Mouse (Mus musculus): ENCODE data around the gene Adgrd1. TPM values are rescaled to one million over a fixed set of nuclear protein-coding genes. Genes with fewer than 3 reads are reported as not detected.

Adgrd1 gene
- total and polyA plus RNA-seq, 2 experiments from 2014 or later: 0.22 to 1.0 TPM

GRCm38 (mm10) chr5:129228171-129228570 lies 131.6 kb downstream of the Adgrd1 start:
- H3K9me3 ChIP-seq (ENCODE audit: low read length): no peaks in the 10 kb centered on the region
- H3K27me3 ChIP-seq (ENCODE audit: insufficient read depth, low read length): no peaks in the 10 kb centered on the region
- DNase-seq (no peak), ATAC-seq (no peak)
- H3K4me3 ChIP-seq (ENCODE audit: low read depth, low read length): no peak overlapping the region
- no peak overlapping the region for H3K9ac ChIP-seq
- no peak for TF ChIP-seq CTCF (IDR thresholded peaks at IDR 0.05; ENCODE audit: low read depth)
- H3K4me1 ChIP-seq (ENCODE audit: insufficient read depth): no peaks in the 10 kb centered on the region
- no peak overlapping the region for H3K27ac ChIP-seq (ENCODE audit: low read depth, low read length)
- WGBS: 90% methylated on average over 2 of the region's 2 CpGs
- H3K4me2 ChIP-seq (ENCODE audit: low read depth): no peak overlapping the region
- no peaks in the 10 kb centered on the region for H3K36me3 ChIP-seq (ENCODE audit: insufficient read depth)

GRCm38 (mm10) chr5:129233301-129233700 lies 136.8 kb downstream of the Adgrd1 start:
- TF ChIP-seq CTCF (IDR thresholded peaks at IDR 0.05; ENCODE audit: low read depth): no peak
- Histone ChIP-seq H3K9ac (no peak overlapping the region), H3K4me2 (ENCODE audit: low read depth) (no peak overlapping the region), H3K4me3 (ENCODE audit: low read depth, low read length) (no peak overlapping the region), H3K36me3 (ENCODE audit: insufficient read depth) (no peaks in the 10 kb centered on the region), H3K27me3 (ENCODE audit: insufficient read depth, low read length) (no peaks in the 10 kb centered on the region), H3K9me3 (ENCODE audit: low read length) (no peaks in the 10 kb centered on the region), H3K4me1 (ENCODE audit: insufficient read depth) (no peaks in the 10 kb centered on the region), H3K27ac (ENCODE audit: low read depth, low read length) (no peak overlapping the region)
- WGBS: 91% methylated on average over 4 of the region's 4 CpGs
- ATAC-seq: no peak
- DNase-seq: no peak

DNA sequence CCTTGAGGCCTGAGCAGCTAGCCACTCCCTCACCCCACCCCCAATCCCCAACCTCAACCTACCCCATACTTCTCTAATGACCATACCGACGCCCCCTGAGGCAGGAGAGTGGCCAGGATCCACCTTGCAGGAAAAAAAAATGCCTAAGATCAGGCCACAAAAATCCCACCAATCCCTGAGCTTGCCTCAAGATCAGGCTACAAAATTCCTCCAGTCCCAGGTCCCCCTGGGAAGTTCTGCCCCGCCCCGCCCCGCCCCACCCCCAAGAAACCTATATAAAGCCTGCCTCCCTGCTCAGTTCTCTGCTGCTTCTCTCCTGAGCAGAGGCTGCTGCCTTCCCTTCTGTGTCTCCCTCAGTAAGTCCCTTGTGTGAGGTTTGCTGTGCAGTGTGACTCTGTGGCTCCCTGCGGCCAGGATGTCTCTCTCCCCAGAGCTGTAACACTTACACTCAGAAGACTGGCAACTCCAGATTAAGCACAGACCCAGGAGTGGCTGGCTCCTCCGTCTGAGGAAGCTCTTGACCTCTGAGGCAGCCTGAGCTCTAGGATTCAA lies 137.4 kb downstream of the Adgrd1 start:
- no peak for TF ChIP-seq CTCF (IDR thresholded peaks at IDR 0.05; ENCODE audit: low read depth)
- Histone ChIP-seq H3K4me1 (ENCODE audit: insufficient read depth) (no peaks in the 10 kb centered on the region), H3K36me3 (ENCODE audit: insufficient read depth) (no peaks in the 10 kb centered on the region), H3K27ac (ENCODE audit: low read depth, low read length) (no peak overlapping the region), H3K27me3 (ENCODE audit: insufficient read depth, low read length) (no peaks in the 10 kb centered on the region), H3K9ac (no peak overlapping the region), H3K4me2 (ENCODE audit: low read depth) (no peak overlapping the region), H3K4me3 (ENCODE audit: low read depth, low read length) (no peak overlapping the region), H3K9me3 (ENCODE audit: low read length) (no peaks in the 10 kb centered on the region)
- DNase-seq: no peak
- WGBS: 82% methylated on average over 7 of the region's 7 CpGs
- ATAC-seq: no peak

DNA sequence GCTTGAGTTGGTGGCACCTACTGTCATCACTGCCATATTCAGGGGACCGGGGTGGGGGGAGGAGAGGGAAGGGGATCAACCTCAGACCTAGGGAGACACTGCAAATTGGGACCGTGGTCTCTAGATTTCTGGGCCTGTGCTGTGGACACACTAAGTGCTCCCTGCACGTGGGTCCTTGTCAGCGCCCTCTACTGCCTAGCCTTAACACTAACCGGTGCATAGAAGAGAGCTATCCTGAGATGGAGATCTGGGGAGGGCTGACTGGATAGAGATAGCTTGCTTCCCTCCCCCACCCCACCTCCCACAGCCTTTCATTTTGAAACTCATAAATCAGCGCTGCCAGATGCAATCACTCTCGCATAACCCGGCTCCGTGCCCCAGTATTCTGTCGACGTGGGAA lies 139.8 kb downstream of the Adgrd1 start:
- no peak for TF ChIP-seq CTCF (IDR thresholded peaks at IDR 0.05; ENCODE audit: low read depth)
- Histone ChIP-seq H3K27ac (ENCODE audit: low read depth, low read length) (no peak overlapping the region), H3K9me3 (ENCODE audit: low read length) (no peaks in the 10 kb centered on the region), H3K36me3 (ENCODE audit: insufficient read depth) (no peaks in the 10 kb centered on the region), H3K9ac (no peak overlapping the region), H3K4me2 (ENCODE audit: low read depth) (no peak overlapping the region), H3K4me1 (ENCODE audit: insufficient read depth) (no peaks in the 10 kb centered on the region), H3K27me3 (ENCODE audit: insufficient read depth, low read length) (no peaks in the 10 kb centered on the region), H3K4me3 (ENCODE audit: low read depth, low read length) (no peak overlapping the region)
- WGBS: 84% methylated on average over 11 of the region's 11 CpGs
- ATAC-seq: no peak
- DNase-seq: no peak

DNA sequence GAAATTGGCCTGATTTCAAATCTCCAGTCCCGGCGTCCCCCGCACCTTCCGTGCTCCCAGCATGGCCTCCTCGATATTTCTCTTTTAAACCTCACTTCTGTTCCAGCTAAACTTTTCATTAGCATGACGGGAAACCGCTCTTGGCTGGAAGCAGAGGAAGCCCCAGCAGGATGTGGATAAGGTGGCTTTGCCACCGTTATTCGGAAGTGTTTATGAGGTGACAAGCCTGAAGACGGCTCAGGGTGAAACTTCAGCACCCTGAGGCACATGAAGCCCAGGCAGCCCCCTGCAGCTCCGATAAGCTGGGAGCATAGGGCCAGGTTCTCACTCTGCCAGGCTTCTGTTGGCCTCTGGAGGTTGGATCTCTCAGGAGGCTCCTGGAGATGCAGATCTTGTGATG lies 145.3 kb downstream of the Adgrd1 start:
- TF ChIP-seq CTCF (IDR thresholded peaks at IDR 0.05; ENCODE audit: low read depth): no peak
- Histone ChIP-seq H3K9ac (no peak overlapping the region), H3K4me3 (ENCODE audit: low read depth, low read length) (no peak overlapping the region), H3K36me3 (ENCODE audit: insufficient read depth) (no peaks in the 10 kb centered on the region), H3K27ac (ENCODE audit: low read depth, low read length) (no peak overlapping the region), H3K27me3 (ENCODE audit: insufficient read depth, low read length) (no peaks in the 10 kb centered on the region), H3K9me3 (ENCODE audit: low read length) (no peaks in the 10 kb centered on the region), H3K4me2 (ENCODE audit: low read depth) (no peak overlapping the region), H3K4me1 (ENCODE audit: insufficient read depth) (no peaks in the 10 kb centered on the region)
- ATAC-seq (no peak), DNase-seq (no peak)
- 84% methylated on average over 11 of the region's 11 CpGs for WGBS

DNA sequence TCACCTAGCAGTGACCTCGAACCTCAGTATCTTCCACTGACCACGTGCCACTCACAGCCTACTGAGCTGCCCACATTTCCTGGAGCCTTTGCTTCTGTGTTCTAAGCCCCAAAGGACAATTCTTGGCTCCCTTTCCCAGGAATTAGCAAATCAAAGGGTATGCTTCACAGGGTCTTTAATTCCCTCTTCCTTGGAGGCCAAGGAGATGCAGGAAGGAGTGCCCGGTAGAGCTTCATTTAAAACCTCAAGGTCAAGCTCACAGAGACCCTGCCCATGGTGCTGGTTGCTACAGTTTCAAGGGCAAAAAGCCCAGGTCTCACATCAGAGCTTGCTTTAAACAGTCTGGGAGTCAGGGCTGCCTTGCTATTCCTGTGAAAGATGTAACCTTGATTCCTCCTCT lies 145.7 kb downstream of the Adgrd1 start:
- ATAC-seq (no peak; the same call in 1 of the 2 replicates), DNase-seq (no peak)
- 35% methylated on average over 3 of the region's 3 CpGs for WGBS
- H3K4me1 ChIP-seq (ENCODE audit: insufficient read depth): no peaks in the 10 kb centered on the region
- no peak overlapping the region for H3K27ac ChIP-seq (ENCODE audit: low read depth, low read length)
- H3K9ac ChIP-seq: no peak overlapping the region
- H3K36me3 ChIP-seq (ENCODE audit: insufficient read depth): no peaks in the 10 kb centered on the region
- no peak overlapping the region for H3K4me3 ChIP-seq (ENCODE audit: low read depth, low read length)
- no peaks in the 10 kb centered on the region for H3K27me3 ChIP-seq (ENCODE audit: insufficient read depth, low read length)
- no peak for TF ChIP-seq CTCF (IDR thresholded peaks at IDR 0.05; ENCODE audit: low read depth)
- H3K4me2 ChIP-seq (ENCODE audit: low read depth): no peak overlapping the region
- H3K9me3 ChIP-seq (ENCODE audit: low read length): no peaks in the 10 kb centered on the region

DNA sequence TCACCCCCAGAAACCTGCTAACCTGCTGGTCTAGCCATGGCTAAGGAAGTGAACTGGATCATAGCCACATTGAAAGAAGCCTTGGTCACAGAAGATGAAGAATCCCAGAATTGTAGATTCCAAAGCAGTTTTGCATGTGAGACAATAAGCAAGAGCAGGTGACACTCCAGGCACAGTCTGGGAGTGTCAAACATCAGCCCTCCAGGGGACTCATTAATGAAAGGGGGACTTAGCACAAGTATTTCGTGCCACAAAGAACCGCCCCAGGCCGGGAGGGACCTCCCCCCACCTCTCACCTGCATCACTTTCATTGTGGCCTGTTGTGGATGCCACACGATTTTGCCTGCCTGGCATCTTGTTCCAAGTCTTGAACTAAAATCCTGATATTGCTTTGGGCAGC lies 146.6 kb downstream of the Adgrd1 start:
- no peak overlapping the region for H3K27ac ChIP-seq (ENCODE audit: low read depth, low read length)
- H3K4me3 ChIP-seq (ENCODE audit: low read depth, low read length): no peak overlapping the region
- 43% methylated on average over 4 of the region's 4 CpGs for WGBS
- DNase-seq (no peak), ATAC-seq (no peak)
- TF ChIP-seq CTCF (IDR thresholded peaks at IDR 0.05; ENCODE audit: low read depth): no peak
- H3K27me3 ChIP-seq (ENCODE audit: insufficient read depth, low read length): no peaks in the 10 kb centered on the region
- H3K36me3 ChIP-seq (ENCODE audit: insufficient read depth): no peaks in the 10 kb centered on the region
- no peaks in the 10 kb centered on the region for H3K9me3 ChIP-seq (ENCODE audit: low read length)
- H3K4me2 ChIP-seq (ENCODE audit: low read depth): no peak overlapping the region
- H3K4me1 ChIP-seq (ENCODE audit: insufficient read depth): no peaks in the 10 kb centered on the region
- no peak overlapping the region for H3K9ac ChIP-seq

Data from forebrain, postnatal 0 days (tissue).